Mouse (Mus musculus) common myeloid progenitor, adult 5-6 weeks (primary cell): Measurements from ENCODE around the gene Relch. TPM values are rescaled to one million over a fixed set of nuclear protein-coding genes. Genes with fewer than 3 reads are reported as not detected.
A peak's percentile ranks its signal among the peaks of the same experiment; 100 is the strongest.
"Not testable (repeated sequence)": the region's sequence is repeated elsewhere in the genome, so short reads cannot be mapped to it uniquely, and the experiment has no call there.

ENCODE experiments used
- ATAC-seq: replicated peaks from 2 replicates; pipeline ENCODE4 v1.8.0; 2016; ENCODE audit warnings: low read depth, mild to moderate bottlenecking, moderate TSS enrichment, inconsistent platforms; ENCODE audit not compliant: poor library complexity, severe bottlenecking
- total RNA-seq: library from RNA; stranded (forward); fragments of 200-1000, 187-1606 nt; gene quantifications from 2 replicates; pipeline ENCODE4 v1.2.3, GENCODE M21; 2017

The Relch gene
- total RNA-seq = 49.8 and 50.4 TPM in 2 replicates

DNA sequence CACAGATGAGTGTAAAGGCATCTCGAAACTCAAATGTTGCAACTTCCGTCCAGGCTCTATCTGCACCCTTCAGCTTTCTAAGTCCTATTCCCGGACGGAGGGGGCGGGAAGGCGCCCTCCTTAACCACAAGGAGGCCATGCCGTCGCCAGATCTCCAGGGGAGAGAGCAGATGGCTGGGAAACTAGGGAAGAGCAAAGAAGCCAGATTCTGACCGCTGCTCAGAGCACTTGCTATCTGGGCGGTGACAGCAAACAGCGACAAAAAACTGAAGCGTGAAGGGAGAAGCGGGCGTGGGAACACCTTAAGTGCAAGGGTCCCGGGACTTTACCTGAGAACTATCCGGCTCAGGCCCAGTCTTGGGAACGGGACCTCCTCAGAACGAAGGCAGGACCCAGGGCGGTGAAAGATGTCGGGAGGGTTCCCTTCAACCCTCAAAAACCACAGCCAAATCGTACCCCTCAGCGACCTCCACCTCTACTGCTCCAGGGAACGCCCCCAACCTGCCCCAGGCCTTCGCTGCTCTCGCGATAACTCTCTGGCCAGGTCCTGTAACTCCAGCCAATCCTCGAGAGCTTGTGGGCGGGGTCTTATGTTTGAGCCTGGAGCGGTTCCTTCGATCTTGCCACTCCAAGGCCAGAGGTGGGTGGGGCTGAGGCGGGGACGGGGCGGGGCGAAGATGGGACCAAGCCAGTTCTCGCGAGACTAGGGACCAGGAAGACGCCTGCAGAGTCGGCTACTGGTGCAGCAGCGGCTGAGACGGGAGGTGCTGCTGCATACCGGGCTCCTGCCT lies at the start of gene Relch, which contains the start of gene Pign:
Gene Relch, plus strand, starts transcription at position 691 of the 791 bp plus-strand sequence.
Gene Pign, minus strand, starts transcription at position 507 of the 791 bp plus-strand sequence.
- ATAC-seq = peak; percentile 88

DNA sequence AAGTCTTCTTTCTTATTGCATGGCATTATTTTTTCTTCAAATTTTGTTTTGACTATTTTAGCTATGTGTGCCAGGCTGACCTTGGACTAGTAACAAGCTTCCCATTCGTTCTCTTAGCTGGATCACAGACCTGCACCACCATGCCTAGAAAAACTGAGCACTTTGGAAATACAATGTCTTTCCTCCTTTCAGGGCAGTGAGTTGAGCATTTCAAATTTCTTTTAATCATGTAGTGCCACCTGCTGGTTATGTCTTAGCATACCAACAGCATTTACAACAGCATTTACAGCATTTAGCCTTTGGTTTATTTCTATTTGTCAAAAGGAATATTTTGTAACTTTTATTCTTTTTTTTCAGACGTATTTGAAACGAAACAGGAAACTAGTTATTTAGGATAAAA lies 33.2 kb upstream of the Relch start:
- ATAC-seq = peak; percentile 78

DNA sequence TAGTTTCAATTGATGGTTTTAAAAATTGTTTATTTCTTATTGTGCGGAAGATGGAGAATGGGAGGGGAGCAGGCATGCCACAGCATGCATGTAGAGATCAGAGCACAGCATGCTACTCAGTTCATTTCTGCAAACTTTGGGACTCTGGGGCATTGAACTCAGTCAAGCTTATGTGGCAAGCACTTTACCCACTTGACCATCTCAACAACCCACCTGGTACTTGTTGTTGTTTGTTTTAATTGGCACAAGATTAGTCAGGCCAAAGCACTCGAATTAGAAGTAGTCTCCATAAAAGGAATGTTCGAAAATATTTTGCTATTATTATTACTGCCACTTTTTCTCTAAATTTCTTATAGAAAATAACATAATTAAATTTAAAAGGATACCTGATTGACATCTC lies 19.6 kb upstream of the Relch start:
- no peak for ATAC-seq

- no peak for ATAC-seq
These were observed 13.0 kb upstream of the Relch start for GRCm38 (mm10) chr1:105650650-105651049.

GRCm38 (mm10) chr1:105653981-105654380 lies 9.7 kb upstream of the Relch start:
- peak; percentile 87 for ATAC-seq

DNA sequence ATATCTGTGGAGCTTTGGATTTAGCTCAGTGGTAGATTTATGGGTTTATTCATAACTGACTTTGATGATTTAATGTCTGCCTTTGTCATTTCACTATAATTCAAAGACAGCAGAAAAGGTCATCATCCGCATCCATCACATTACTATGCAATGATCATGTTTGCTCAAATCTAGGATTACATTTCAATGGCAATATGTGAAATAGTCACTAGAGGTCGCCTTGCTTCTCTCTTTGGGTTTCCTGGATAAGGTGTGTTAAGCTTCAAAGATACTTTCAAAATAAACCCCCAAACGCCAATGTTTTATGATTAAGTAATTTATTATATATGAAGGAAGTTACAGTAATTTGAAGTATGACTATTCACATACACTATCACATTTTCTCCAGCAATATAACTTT lies 3.6 kb upstream of the Relch start:
- no peak for ATAC-seq

DNA sequence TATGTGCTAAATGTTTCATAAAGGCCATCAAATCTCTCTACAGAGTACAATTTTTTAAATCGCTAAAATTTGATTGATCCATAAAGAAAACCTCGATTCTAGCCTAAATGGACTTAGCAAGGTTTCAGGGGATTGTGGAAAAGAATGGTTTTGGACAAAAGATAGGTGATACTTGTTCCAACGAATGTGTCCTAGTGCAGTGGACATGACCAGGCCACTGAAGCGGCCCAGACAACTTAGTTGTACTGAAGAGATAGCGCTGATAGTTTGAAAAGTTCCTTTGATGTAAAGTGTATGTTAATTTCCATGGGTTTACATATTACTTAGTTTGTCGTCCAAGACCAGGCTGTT lies 866 bp upstream of the Relch start:
- ATAC-seq = no peak

- no peak for ATAC-seq
These were observed 526 bp downstream of the Relch start for GRCm38 (mm10) chr1:105663962-105664812.

DNA sequence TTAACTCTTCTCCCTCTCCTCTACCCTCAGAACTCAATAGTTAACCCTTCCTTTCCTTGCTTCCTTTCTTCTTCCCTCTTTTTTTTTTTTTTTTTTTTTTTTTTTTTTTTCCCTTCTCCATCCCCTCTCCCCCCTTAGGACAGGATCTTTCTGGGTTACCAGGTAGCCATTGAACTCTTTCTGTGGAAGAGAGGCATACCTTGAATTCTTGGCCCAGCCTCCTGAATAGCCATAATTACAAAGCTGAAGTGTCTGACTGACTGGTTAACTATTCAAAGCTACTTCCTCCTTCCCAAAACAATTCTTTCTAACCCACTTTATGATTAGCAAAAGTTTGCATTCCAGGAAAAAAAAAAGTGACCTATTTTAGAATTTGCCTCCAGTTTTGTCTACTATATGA lies 6.0 kb downstream of the Relch start:
- no peak for ATAC-seq

DNA sequence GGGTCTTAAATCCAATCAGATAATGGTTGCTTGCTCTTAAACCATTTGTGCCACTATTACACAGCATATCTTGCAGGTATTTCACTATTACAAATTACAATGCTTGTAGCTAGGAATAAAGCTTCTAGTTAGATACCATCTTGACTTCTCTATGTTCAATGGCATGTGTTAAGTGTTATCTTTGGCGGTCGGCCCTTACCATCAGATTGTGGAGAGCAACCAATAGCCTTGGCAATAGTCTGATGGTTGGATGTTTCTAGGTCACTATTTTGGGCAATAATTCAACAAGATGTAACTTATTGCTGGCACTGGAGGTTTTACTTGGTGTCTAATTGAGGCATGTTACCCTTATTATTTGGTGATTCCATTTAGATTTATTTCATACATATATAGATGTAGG lies 11.1 kb downstream of the Relch start:
- no peak for ATAC-seq

GRCm38 (mm10) chr1:105680587-105680986 lies 16.9 kb downstream of the Relch start:
- peak; percentile 95 for ATAC-seq

DNA sequence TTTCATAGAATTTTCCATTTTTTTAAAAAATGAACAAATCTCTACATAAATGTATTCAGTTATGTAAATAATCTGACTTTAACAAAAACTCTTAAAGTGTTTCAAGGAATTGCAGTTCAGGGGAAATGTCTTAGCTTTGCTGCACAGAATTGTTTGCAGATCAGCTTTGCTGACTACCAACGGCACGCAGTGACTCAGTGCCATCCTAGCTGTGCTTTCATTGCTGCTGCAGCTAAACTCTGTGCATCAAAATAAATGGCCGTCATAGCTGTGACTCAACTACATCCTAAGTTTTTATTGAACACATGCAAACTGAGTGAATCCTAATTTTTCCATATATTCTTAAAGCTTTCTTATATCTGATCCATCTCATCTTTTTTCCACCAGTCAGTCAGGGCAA lies 21.8 kb downstream of the Relch start:
- ATAC-seq = no peak

DNA sequence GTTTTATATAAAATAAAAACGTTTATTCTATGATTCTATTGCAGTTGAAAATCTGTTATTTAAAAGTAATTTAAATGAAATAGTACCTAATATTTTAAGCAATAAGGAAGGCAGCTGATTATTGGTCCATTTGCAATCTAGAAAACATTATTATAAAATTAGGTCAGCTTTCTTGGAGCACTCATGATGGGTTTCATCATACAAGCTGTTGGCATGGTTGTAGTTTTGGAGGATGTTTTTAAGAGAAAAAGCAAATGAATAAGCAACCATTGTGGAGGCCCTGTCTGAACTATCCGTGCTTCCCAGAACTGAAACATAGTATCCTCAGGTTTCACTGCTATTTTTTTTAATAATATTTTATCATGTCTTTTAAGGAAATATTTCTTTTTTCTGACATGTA lies 31.9 kb downstream of the Relch start:
- no peak for ATAC-seq

GRCm38 (mm10) chr1:105700984-105701530 lies 37.4 kb downstream of the Relch start:
- no peak for ATAC-seq

GRCm38 (mm10) chr1:105709415-105709814 lies 45.8 kb downstream of the Relch start:
- no peak for ATAC-seq

DNA sequence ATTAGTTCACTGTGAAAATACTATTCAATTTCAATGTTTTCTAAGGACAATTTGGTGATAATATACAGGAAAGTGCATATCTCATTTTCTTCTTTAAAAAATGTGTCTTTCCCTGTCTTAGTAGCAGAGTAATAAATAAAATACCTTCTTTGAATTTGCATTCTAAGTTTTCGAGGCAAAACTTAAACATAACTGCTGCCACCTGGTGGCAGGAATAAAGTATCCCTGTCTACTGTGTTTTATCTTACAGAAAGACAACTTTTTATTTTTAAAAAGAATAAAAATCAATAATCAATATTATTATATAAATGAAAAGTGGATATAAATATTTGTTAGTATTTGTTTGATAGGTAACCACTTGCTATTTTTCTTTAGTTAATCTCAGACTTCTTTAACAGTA lies 47.6 kb downstream of the Relch start:
- no peak for ATAC-seq

GRCm38 (mm10) chr1:105712822-105713221 lies 49.2 kb downstream of the Relch start:
- ATAC-seq = no peak

GRCm38 (mm10) chr1:105718358-105718757 lies 54.7 kb downstream of the Relch start:
- ATAC-seq = no peak

- ATAC-seq = not testable (repeated sequence)
These were observed 65.6 kb downstream of the Relch start for GRCm38 (mm10) chr1:105729246-105729645.

DNA sequence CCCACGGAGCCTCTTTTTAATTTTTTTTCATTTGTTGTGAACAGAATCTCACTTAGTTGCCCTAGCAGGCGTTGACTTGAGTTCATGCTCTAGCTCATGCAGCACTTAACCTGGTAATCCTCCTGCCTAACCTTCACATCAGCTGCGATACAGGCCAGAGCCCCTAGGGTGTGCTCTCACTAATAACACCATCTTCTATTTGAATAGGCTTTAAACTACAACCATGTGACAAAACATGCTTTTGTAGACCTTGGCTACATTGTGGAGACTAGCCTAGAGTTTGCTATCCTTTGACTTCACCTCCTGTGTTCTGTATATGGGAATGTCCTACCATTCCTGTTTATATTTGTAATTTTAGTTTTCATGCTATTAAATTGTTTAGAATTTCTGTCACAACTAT lies 71.7 kb downstream of the Relch start:
- ATAC-seq = peak; percentile 87

DNA sequence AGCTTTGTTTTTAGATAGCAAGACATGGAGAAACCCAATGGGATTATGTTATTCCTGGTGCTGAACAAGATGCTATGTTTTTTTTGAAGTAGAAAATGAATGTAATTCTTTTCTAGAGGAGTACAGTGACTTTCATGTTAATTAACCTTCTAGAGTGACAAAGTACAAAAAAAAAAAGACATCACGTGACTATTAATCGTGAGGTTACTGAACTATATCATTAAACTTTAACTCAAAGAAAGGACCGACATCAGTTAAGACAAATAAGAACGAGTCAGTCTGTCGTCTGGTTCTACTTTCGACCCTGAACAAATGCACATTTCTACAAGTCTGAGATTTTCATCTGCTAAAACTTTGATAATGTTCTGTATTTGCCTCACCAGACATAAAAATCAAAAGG lies 74.7 kb downstream of the Relch start:
- ATAC-seq = no peak
